Mouse (Mus musculus) monocyte, adult 5-6 weeks (primary cell): ENCODE measurements at regions not wholly inside any gene's neighbourhood (a gene's known extent, or its start where the extent isn't known, plus 50 kb on each side); places are given as distances from the start of the nearest gene placed in this dataset.

Experiments used
- ATAC-seq: fragments of 153-309, 156-312 bp; replicated peaks from 2 replicates; pipeline ENCODE4 v1.8.0; 2017; ENCODE audit warnings: mild to moderate bottlenecking; ENCODE audit not compliant: low TSS enrichment, insufficient number of reproducible peaks, severe bottlenecking, poor library complexity, low FRiP score

- peak; percentile 71 for ATAC-seq
Observed at GRCm38 (mm10) chr9:50443708-50444463, 50.4 kb upstream of the Plet1 start.
